Mouse (Mus musculus) MEL (cell line): ENCODE measurements around the gene Ncapd2. TPM values are rescaled to one million over a fixed set of nuclear protein-coding genes. Genes with fewer than 3 reads are reported as not detected.
A peak's percentile ranks its signal among the peaks of the same experiment; 100 is the strongest.

Experiments
- DNase-seq: peaks from one replicate; pipeline ENCODE4 v3.0.0; 2011; ENCODE audit warnings: low read depth, low spot score
- H3K27ac ChIP-seq: 2 replicates; pipeline ENCODE4 v1.5.1; 2012; ENCODE audit warnings: low read depth, mild to moderate bottlenecking, control low read depth, low read length, moderate library complexity; ENCODE audit not compliant: control insufficient read depth
- H3K27me3 ChIP-seq, 2 experiments: fragments of 150-350 bp in 1 of 2; sonication (generic) in 1 of 2; 2 replicates each; pipeline ENCODE4 v1.6.1; 2012; ENCODE audit warnings: low read length in 2 of 2, mild to moderate bottlenecking in 2 of 2, improper control_type of control experiment in 1 of 2, moderate library complexity in 1 of 2; ENCODE audit not compliant: insufficient read depth in 2 of 2, control insufficient read depth in 1 of 2
- H3K36me3 ChIP-seq, 2 experiments: 2 replicates each; pipeline ENCODE4 v1.6.1; 2012 to 2014; ENCODE audit warnings: low read length in 2 of 2, improper control_type of control experiment in 1 of 2, inconsistent platforms in 1 of 2, mild to moderate bottlenecking in 1 of 2; ENCODE audit not compliant: insufficient read depth in 2 of 2, control insufficient read depth in 1 of 2
- H3K4me1 ChIP-seq, 2 experiments: fragments of 150-350 bp in 1 of 2; sonication (generic) in 1 of 2; 2 replicates each; pipeline ENCODE4 v1.6.1; 2012; ENCODE audit warnings: low read length in 2 of 2, improper control_type of control experiment in 1 of 2, mild to moderate bottlenecking in 1 of 2; ENCODE audit not compliant: insufficient read depth in 2 of 2, control insufficient read depth in 1 of 2
- H3K4me3 ChIP-seq, 2 experiments: fragments of 150-350 bp in 1 of 2; sonication (generic) in 1 of 2; 2 replicates each; pipeline ENCODE4 v1.5.1; 2012; ENCODE audit warnings: low read depth in 2 of 2, low read length in 2 of 2, mild to moderate bottlenecking in 2 of 2, moderate library complexity in 2 of 2, control low read depth in 1 of 2, improper control_type of control experiment in 1 of 2; ENCODE audit not compliant: control insufficient read depth in 1 of 2, insufficient read depth in 1 of 2
- H3K79me2 ChIP-seq: 2 replicates; pipeline ENCODE4 v1.6.1; 2012; ENCODE audit warnings: mild to moderate bottlenecking, low read length, moderate library complexity; ENCODE audit not compliant: control insufficient read depth, poor library complexity, insufficient read depth
- H3K9ac ChIP-seq: 2 replicates; pipeline ENCODE4 v1.6.1; 2012; ENCODE audit warnings: low read depth, mild to moderate bottlenecking, control low read depth, low read length, moderate library complexity; ENCODE audit not compliant: control insufficient read depth, poor library complexity, severe bottlenecking
- H3K9me3 ChIP-seq: fragments of 150-350 bp; sonication (generic); replicated peaks from 2 replicates; pipeline ENCODE4 v1.6.1; 2012; ENCODE audit warnings: mild to moderate bottlenecking, low read length, improper control_type of control experiment, moderate library complexity; ENCODE audit not compliant: insufficient read depth
- CTCF ChIP-seq, 3 experiments: IDR thresholded peaks in 2 of 3; conservative IDR thresholded peaks in 1 of 3; 2 replicates each; pipeline ENCODE4 v1.5.1; 2011 to 2012; ENCODE audit warnings: low read length in 3 of 3, low read depth in 2 of 3, mild to moderate bottlenecking in 2 of 3, improper control_type of control experiment in 1 of 3, inconsistent platforms in 1 of 3, mixed read lengths in 1 of 3, moderate library complexity in 1 of 3; ENCODE audit not compliant: control insufficient read depth in 1 of 3, insufficient read depth in 1 of 3, poor library complexity in 1 of 3, severe bottlenecking in 1 of 3
- ELF1 ChIP-seq: IDR thresholded peaks from 2 replicates; pipeline ENCODE4 v1.6.1; 2014; ENCODE audit warnings: low read depth, mild to moderate bottlenecking, inconsistent platforms, low read length, improper control_type of control experiment, moderate library complexity
- MAX ChIP-seq: IDR thresholded peaks from 2 replicates; pipeline ENCODE4 v1.6.1; 2011; ENCODE audit warnings: low read length, improper control_type of control experiment
- MAZ ChIP-seq: IDR thresholded peaks from 2 replicates; pipeline ENCODE4 v1.6.1; 2012; ENCODE audit warnings: low read depth, mild to moderate bottlenecking, inconsistent platforms, low read length, improper control_type of control experiment
- POLR2A ChIP-seq, 2 experiments: IDR thresholded peaks; 2 replicates each; pipeline ENCODE4 v1.6.1; 2011 to 2012; ENCODE audit warnings: low read length in 2 of 2, mild to moderate bottlenecking in 2 of 2, control low read depth in 1 of 2, improper control_type of control experiment in 1 of 2, low read depth in 1 of 2, moderate library complexity in 1 of 2; ENCODE audit not compliant: control insufficient read depth in 1 of 2, insufficient read depth in 1 of 2, poor library complexity in 1 of 2
- POLR2AphosphoS5 ChIP-seq: IDR thresholded peaks from 2 replicates; pipeline ENCODE4 v1.6.1; 2012; ENCODE audit warnings: low read depth, borderline replicate concordance, mild to moderate bottlenecking, inconsistent platforms, low read length, moderate library complexity, mixed read lengths
- UBTF ChIP-seq: IDR thresholded peaks from 2 replicates; pipeline ENCODE4 v1.6.1; 2012; ENCODE audit warnings: low read depth, mild to moderate bottlenecking, inconsistent platforms, low read length, improper control_type of control experiment, moderate library complexity, borderline replicate concordance; ENCODE audit not compliant: insufficient read depth
- USF1 ChIP-seq: IDR thresholded peaks from 2 replicates; pipeline ENCODE4 v1.6.1; 2014; ENCODE audit warnings: low read depth, mild to moderate bottlenecking, inconsistent platforms, low read length, improper control_type of control experiment, moderate library complexity
- USF2 ChIP-seq, 2 experiments: IDR thresholded peaks; 2 replicates each; pipeline ENCODE4 v1.6.1; 2011 to 2012; ENCODE audit warnings: improper control_type of control experiment in 2 of 2, low read length in 2 of 2, borderline replicate concordance in 1 of 2, inconsistent platforms in 1 of 2, low read depth in 1 of 2, mild to moderate bottlenecking in 1 of 2; ENCODE audit not compliant: insufficient read depth in 1 of 2
- ZMIZ1 ChIP-seq: IDR thresholded peaks from 2 replicates; pipeline ENCODE4 v1.6.1; 2012; ENCODE audit warnings: low read depth, mild to moderate bottlenecking, inconsistent platforms, low read length, improper control_type of control experiment, moderate library complexity
- polyA plus RNA-seq, 2 experiments: library from polyadenylated mRNA; stranded (reverse) in 1 of 2; unstranded in 1 of 2; fragments of >175 nt in 1 of 2; fragments of >200 nt in 1 of 2; gene quantifications; 2 replicates each; pipeline versions ENCODE4 v1.2.1 to v1.2.4; 2012; ENCODE audit warnings: low replicate concordance in 2 of 2, low read depth in 1 of 2; ENCODE audit not compliant: insufficient read length in 2 of 2, insufficient read depth in 1 of 2, missing spikeins in 1 of 2
- total RNA-seq: library from RNA; depleted of rRNA; stranded (reverse); fragments of 300-350 nt; gene quantifications from 2 replicates; pipeline ENCODE4 v1.2.3, GENCODE M21; 2012

Ncapd2 gene
- total and polyA plus RNA-seq, 3 experiments = 86.6 to 394 TPM; not detected in 1

DNA sequence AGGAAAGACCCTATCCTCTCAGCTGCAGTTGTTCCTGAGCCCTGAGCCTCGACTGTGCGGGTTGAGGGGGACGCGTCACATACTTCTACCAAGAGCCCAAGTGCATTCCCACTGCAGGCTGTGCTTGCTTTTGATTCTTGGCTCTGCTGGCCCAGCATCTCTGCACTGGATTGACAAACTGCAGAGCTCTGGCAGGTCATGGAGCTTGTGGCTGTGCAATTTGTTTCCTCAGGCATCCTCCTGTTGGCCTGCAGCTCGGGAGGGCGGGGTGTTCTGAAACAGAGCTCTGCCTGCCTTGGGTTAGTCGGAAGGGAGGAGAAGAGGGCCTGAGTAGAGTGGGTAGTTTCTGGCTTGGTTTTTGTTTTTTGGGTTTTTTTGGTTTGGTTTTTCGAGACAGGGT lies 49.1 kb downstream of the Ncapd2 start:
- Histone ChIP-seq H3K9me3 (no peaks in the 10 kb centered on the region), H3K27me3 (no peaks in the 10 kb centered on the region), H3K36me3 (peaks cover 0 to 5% of the 10 kb centered on the region in 2 experiments; a peak in 2 of 4 replicates), H3K4me3 (no peak overlapping the region), H3K9ac (no peak overlapping the region), H3K27ac (no peak overlapping the region), H3K4me1 (0 out of 4 replicates have a peak, but pooled peaks cover 0 to 10% of the 10 kb centered on the region in 2 experiments), H3K79me2 (peaks cover 9% of the 10 kb centered on the region)
- DNase-seq = no peak
- TF ChIP-seq MAZ (no peak), ZMIZ1 (no peak), MAX (no peak), USF2 (IDR thresholded peaks at IDR 0.05; ENCODE audit: borderline replicate concordance in 1 of 2, insufficient read depth in 1 of 2, low read depth in 1 of 2, low read length in 2 of 2) (no peak), POLR2AphosphoS5 (no peak), UBTF (no peak)

DNA sequence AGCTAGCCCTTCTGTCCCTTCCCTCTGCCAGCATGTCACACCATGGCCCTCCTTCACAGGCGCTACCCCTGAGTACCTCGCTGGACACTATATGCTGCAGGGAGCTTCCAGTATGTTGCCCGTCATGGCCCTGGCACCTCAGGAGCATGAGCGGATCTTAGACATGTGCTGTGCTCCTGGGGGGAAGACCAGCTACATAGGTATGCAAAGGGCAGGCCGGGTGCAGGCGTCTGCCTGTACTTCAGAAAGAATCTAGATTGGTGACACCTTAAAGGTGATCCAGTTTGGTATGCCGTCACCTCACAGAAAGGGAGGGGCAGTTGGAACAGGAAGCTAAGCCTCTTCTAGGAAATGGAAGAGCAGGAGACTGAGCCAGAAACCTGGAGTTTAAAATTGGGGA lies 51.8 kb downstream of the Ncapd2 start:
- Histone ChIP-seq H3K27ac (no peak overlapping the region), H3K4me1 (peaks cover 0 to 6% of the 10 kb centered on the region in 2 experiments; a peak in 1 of 4 replicates), H3K9ac (no peak overlapping the region), H3K36me3 (peaks cover 8 to 18% of the 10 kb centered on the region in 2 experiments; a peak in 3 of 4 replicates), H3K27me3 (no peaks in the 10 kb centered on the region), H3K9me3 (no peaks in the 10 kb centered on the region), H3K79me2 (peaks cover 26% of the 10 kb centered on the region), H3K4me3 (no peak overlapping the region)
- TF ChIP-seq USF1 = no peak
- no peak for TF ChIP-seq POLR2AphosphoS5
- no peak for DNase-seq

DNA sequence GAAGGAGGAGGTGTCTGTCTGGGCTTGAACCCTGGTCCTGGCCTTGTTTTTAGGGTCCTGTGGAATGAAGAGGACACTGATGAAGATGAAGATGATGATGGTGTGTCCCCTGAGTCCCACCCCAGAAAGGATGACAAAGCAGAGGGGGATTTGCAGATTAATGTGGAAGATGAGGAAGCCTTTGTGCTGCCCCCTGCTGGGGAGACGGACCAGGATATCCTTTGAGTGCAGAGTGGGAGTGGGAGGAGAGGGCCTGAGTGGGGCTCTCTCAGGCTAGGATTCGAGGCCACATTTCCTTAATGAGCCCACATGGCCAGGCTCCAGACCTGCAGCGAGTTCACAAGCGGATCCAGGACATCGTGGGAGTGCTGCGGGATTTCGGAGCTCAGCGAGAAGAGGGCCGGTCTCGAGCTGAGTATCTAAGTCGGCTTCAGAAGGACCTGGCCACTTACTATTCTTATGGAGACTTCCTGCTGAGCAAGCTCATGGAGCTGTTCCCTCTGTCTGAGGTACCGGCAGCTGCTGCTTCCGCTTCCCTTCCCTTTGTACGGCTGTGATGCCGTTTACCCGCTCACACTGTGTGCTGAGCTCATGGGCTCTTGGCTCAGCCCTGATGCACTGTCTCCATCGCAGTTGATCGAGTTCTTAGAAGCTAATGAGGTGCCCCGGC lies 54.4 kb downstream of the Ncapd2 start:
- DNase-seq = peak; percentile 56

More for the DNA sequence above, 54.4 kb downstream of the Ncapd2 start:
- Histone ChIP-seq H3K4me1 (peaks cover 7 to 13% of the 10 kb centered on the region in 2 experiments; a peak in 2 of 4 replicates), H3K27ac (no peak overlapping the region), H3K36me3 (peaks cover 25 to 30% of the 10 kb centered on the region in 2 experiments), H3K4me3 (no peak overlapping the region), H3K27me3 (no peaks in the 10 kb centered on the region)
- TF ChIP-seq ZMIZ1 = no peak
- TF ChIP-seq ELF1 = no peak
- TF ChIP-seq CTCF (IDR thresholded peaks at IDR 0.05 in 2 of 3, conservative IDR thresholded peaks at IDR 0.05 in 1 of 3; ENCODE audit: control insufficient read depth in 1 of 3, insufficient read depth in 1 of 3, low read depth in 2 of 3, low read length in 3 of 3, poor library complexity in 1 of 3, severe bottlenecking in 1 of 3) = peak; percentile 55 to 73 (median 72)
- 0 out of 4 replicates have a peak, but pooled peaks of 1 of the 2 experiments have one; percentile 30 for TF ChIP-seq POLR2A (IDR thresholded peaks at IDR 0.05; ENCODE audit: control insufficient read depth in 1 of 2, insufficient read depth in 1 of 2, low read depth in 1 of 2, low read length in 2 of 2, poor library complexity in 1 of 2)
- TF ChIP-seq, all 39 proteins: peak for 2
- peaks cover 50% of the 10 kb centered on the region for H3K79me2 ChIP-seq
- no peak overlapping the region for H3K9ac ChIP-seq
- no peaks in the 10 kb centered on the region for H3K9me3 ChIP-seq
